Mouse (Mus musculus) T-helper 1 cell (primary cell): Measurements from ENCODE around the gene Mpp3.

Source experiments
- in situ Hi-C: fragments of 300-600 bp; cut with MboI, MseI; formaldehyde crosslinking; loops from one replicate; pipeline ENCODE4 v1.15.1; 2025; ENCODE audit warnings: high pct_unique_total_duplicates

The Mpp3 gene

DNA sequence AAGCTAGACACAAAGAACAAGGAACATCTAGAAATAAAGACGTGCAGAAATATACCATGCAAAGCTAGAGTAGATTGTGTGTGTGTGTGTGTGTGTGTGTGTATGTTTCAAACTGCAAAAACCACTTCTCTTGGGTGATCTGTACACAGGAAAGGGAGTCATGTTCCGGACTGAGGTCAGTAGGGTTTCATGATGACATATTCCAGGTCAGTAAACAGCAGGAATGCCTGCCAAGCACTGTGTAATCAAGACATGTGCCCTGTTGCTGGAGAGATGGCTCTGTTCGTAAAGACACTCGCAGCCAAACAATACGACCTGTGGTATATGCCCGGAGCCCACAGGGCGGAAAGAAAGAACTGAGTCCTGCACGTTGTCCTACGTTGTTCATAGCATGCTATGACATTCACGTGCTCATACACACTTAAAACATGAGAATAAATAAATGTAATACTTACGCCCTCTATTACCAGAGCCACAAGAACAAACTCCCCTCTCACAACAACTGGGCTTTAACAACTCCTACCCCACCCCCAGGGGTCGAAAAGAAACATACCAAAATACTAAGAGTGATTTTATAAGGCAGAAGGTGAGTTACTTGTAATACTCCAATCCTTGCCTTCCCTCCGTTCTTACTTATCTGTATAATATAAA lies 11.4 kb upstream of the Mpp3 start:
- in situ Hi-C loops: no loop called here

DNA sequence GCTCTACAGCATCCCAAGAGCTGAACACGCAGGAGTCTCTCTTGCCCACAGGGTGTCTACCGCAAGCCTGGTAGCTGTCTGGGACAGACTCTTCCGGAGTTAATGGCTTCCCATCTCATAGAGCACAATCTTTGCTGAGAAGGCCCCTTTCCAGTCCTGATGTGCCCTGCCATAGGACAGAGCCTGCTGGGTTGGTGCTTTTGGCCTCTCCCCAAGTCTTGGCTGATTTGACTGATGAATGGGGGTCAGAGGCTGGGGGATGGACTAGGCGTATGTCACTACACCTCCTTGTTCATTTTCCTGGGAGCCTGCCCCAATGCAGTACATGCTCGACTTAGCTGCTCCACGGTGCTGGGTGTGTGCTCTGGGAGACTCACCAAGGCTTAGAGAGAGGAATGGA lies 9.5 kb upstream of the Mpp3 start:
- in situ Hi-C loops: no loop called here

DNA sequence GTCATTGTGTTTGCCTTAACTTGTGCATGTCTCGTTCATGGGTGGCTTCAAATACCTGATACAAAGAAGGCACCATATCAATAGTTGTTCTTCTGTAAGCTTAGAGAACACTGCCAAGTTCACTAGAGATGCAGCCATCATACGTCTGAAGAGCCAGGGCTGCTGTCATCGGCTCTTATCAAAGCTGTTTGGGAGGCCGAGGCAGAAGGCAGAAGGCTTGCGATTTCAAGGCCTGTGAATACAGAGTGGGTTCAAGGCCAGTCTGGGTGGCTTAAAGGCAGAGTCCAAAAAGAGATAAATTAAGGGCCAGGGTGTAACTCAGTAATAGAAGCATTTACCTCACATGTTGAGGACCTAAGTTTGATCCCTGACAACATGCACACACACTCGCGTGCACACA lies 8.1 kb upstream of the Mpp3 start:
- in situ Hi-C loops: no loop called here

DNA sequence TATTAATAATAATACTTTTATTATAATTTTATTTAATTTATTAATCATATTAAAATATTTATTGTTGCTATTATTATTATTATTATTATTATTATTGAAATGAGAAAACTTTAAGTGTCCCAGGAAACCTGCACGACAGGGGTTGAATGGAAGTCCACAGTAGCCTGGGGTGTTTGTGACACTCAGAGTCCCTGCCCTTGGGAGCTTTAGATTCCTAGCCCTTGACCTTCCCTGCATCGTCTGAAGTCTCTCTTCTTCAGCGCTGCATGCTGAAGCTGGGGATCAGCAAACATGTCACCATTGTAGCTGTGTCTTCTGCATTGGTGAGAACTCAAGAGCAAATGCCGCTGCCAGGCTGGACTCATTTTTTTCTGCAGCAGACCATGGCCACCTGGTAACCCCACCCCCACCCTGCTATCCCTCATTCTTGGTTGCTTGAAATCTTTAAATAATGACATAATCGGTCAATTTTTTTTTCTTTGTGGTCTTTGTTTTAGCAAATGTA lies 7.2 kb upstream of the Mpp3 start:
- in situ Hi-C loops: no loop called here

DNA sequence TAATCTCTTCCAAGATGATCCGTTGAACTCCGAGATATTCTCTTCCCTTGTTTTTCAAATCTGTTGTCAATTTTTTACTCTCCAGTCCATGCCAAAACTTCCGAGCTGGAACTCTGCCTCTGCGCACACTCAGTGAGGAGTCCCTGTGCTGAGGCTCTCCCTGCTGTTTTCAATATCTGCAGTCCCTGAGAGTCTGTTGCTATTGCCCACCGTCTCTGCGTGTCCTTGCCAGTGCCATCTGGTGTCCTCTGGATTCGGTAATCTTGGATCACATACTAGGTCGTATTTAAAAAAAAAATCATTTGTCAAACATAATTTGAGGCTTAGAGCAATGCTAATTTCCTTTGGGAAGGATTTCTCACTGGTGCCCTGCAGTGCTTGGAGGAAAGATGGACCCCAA lies 6.6 kb upstream of the Mpp3 start:
- in situ Hi-C loops: no loop called here

DNA sequence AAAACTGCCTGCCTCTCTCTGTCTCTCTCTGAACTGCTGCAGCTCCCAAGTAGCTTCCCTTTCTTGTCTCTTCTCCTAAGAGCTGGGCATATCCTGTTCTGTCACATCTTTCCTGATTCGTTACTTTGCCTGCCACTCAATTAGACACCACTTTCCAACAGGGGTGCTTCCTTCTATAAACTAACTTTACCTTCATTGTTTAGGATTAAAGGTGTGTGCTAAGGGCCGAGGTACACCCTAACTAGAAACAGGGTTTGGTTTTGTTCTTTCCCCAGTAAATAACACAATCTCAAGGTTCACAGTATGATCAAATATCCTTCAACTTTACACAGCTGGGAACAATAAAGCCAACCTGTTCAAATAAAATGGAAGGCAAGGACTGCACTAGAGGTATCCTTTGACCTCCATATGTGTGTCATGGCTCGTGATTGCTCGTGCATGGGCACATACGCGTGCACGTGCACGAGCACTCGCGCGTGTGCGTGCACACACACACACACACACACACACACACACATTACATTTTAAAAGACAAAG lies 4.9 kb upstream of the Mpp3 start:
- in situ Hi-C loops: no loop called here

GRCm38 (mm10) chr11:102031149-102031548 lies 2.9 kb upstream of the Mpp3 start:
- in situ Hi-C loops: no loop called here

GRCm38 (mm10) chr11:102029966-102030365 lies 1.7 kb upstream of the Mpp3 start:
- in situ Hi-C loops: no loop called here

GRCm38 (mm10) chr11:102029304-102029703 lies 1.0 kb upstream of the Mpp3 start:
- in situ Hi-C loops: no loop called here

- in situ Hi-C loops: no loop called here
Observed at GRCm38 (mm10) chr11:102027361-102028017, 772 bp downstream of the Mpp3 start.

DNA sequence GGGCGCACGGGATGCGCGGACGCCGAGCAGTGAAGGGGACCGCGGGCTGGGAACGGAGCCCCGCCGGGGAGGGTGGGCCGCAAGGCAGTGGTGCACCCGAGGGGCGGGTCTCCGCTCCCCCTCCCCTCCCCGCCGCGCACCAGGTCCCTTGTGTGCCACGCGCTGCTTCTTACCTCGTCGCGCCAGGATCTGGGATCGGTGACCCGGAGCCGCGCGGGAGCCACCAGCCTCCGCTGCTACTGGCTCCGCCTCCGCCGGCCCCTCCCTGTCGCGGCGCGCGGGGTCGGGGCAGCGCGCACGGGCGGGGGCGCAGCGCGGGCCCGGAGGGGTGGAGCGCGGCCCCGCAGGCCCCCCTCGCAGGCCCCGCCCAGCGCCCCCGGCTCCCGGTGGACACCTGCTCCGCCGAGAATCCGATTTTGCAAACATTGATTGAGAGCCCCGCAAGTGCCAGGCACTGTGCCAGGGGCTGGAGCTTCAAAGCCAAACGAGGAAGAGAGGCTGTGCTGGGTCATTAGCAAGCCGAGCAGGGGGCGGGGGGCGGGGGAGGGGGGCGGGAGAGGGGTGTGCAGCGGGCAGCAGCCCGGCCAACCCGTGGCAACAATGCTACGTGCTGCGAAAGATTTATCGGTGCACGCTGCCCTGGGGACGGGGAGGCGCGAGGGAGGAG lies 1.4 kb downstream of the Mpp3 start:
- in situ Hi-C loops: no loop called here

GRCm38 (mm10) chr11:102025991-102026660 lies 2.1 kb downstream of the Mpp3 start:
- in situ Hi-C loops: no loop called here

GRCm38 (mm10) chr11:102025354-102025753 lies 2.9 kb downstream of the Mpp3 start:
- in situ Hi-C loops: no loop called here

DNA sequence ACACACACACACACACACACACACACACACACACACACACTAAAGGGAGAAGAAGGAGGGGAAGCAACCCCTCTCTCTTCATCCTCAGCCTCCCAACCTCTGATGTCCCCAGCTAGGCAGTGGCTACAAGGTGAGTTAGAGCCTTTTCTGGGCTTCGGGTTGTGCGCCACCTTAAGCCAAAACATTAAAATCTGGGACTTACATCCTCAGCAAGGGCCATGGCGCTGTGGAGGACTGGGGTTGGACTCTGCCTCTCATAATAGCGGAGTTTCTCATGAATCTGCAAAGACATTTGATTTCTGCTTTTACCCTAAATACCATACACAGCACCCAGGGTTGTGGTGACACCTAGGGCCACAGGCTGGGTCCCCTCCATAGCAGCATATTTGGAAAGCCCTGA lies 3.4 kb downstream of the Mpp3 start:
- in situ Hi-C loops: loop anchor here (25.0 kb wide), 1 partner anchor 1462 kb away; no protein-coding TSS in a partner anchor

DNA sequence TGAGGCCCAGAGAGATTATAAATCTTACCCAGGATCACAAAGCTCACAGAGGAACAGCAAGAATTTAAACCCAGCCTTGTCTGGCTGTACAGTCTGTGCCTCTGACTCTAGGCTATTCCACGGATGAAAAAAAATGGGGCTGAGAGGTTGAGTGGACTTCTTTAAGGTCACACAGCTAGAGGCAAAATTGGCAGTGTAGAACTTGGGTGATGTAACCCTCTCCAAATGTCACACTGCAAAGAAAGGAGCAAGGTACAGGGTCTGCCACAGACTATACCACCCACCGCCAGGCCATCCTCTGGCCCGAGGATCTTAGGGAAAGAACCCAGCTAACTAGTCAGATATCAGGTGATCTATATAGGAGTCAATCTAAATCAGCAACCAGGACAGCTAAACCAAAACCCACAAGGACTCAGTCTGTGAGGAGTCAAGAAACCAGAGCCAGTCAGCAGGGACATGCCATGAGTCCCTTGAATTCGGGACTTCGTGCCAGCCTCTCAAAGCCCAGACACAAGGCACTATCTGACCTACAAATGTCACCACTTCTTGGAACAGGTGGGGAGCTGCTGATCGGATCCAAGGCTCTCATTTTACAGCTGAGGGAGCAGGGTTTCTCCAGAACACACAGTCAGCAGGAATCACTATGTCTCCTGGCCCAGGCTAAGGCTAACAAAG lies 4.0 kb downstream of the Mpp3 start:
- in situ Hi-C loops: loop anchor here (25.0 kb wide), 1 partner anchor 1463 kb away; no protein-coding TSS in a partner anchor

DNA sequence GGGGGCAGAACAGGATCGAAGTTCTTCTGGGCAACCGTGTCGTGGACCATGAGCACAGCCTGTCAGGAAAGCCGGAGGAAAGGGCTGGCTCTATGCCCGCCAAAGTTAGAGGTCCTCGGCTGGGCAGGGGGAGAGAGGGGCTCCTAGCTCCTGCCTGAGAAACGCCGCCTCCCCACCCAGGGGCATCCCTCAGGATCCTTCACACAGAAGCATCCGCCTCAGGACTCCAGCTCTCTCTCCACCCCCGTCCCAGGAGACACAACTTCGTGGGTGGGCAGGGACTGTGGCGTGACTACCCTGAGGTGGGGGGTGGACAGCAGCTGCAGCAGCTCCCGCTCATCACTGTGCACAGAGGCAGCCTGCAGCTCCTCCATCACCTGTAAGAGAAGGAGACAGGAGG lies 4.9 kb downstream of the Mpp3 start:
- in situ Hi-C loops: loop anchor here (25.0 kb wide), 1 partner anchor 1464 kb away; no protein-coding TSS in a partner anchor

GRCm38 (mm10) chr11:102021196-102021595 lies 7.1 kb downstream of the Mpp3 start:
- in situ Hi-C loops: loop anchor here (25.0 kb wide), 1 partner anchor 1466 kb away; no protein-coding TSS in a partner anchor

DNA sequence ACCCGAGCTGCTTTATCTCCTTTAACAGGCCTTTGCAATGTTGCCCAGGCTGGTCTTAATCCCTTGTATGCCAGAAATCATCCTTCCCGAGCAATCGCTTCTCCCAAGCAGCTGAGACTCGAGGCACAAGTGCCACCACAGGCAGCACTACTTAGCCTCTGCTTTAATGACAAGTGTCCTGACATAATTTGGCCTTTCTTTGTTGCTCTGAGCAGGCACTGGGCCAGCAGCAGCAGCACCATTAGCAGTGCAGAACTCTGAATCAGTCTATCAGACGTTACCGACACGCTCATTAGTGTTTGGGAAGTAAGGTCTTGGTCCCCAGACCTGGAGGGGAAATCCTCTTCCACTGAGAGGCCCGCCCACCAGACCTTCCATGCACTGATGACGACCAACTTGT lies 8.5 kb downstream of the Mpp3 start:
- in situ Hi-C loops: loop anchor here (25.0 kb wide), 1 partner anchor 1468 kb away; no protein-coding TSS in a partner anchor

GRCm38 (mm10) chr11:102016136-102016535 lies 12.1 kb downstream of the Mpp3 start:
- in situ Hi-C loops: loop anchor here (25.0 kb wide), 1 partner anchor 1471 kb away; no protein-coding TSS in a partner anchor

DNA sequence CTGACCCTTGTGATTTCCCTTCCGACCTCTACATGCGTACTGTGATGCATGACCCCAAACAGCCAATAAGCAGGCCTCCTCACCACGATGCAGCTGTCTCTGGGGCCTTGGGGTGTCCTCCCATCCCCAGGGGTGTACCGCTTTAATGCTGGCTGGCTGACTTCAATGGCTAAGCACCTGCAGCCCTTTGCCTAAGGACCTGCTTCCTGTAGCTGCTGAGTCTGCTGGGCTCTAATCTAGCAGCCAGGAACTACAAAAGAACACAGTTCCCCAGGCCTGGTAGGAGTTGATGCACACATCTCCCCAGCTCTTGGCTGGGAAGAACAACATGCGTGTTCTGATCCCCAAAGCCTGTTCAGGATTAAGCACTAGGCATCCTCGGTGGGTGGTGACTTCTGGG lies 12.8 kb downstream of the Mpp3 start:
- in situ Hi-C loops: loop anchor here (25.0 kb wide), 1 partner anchor 1472 kb away; no protein-coding TSS in a partner anchor

GRCm38 (mm10) chr11:102013201-102013600 lies 15.1 kb downstream of the Mpp3 start:
- in situ Hi-C loops: loop anchor here (25.0 kb wide), 1 partner anchor 1474 kb away; no protein-coding TSS in a partner anchor
